Mouse (Mus musculus) lung, postnatal 25 days (tissue): ENCODE measurements at regions not wholly inside any gene's neighbourhood (a gene's known extent, or its start where the extent isn't known, plus 50 kb on each side); places are given as distances from the start of the nearest gene placed in this dataset.

ENCODE experiments used
- DNase-seq: peaks from one replicate; pipeline ENCODE4 v3.0.0; 2022; ENCODE audit warnings: low spot score

- DNase-seq, result no peak
These were observed 209.9 kb downstream of the Cdh11 start for GRCm38 (mm10) chr8:102575523-102575922.

DNA sequence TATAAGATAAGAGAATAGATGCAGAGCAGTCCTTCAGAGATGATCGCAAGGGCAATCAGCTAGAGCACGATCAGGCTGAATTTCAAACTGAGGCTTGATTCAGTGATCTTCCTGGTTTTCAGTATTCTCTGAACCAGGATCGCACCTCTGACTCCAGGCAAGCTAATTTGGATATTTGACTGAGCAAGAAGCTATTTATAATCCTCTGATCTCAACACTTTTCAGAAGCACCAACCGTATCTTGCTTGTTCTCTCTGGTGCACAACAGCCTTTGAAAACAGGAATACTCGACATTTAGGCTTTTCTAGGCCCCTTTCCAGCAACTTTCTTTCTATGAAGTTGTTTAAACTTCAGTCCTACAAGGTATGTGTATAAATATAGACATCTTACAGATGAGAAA is 217.7 kb downstream of the Cdh11 start:
- DNase-seq, result no peak

DNA sequence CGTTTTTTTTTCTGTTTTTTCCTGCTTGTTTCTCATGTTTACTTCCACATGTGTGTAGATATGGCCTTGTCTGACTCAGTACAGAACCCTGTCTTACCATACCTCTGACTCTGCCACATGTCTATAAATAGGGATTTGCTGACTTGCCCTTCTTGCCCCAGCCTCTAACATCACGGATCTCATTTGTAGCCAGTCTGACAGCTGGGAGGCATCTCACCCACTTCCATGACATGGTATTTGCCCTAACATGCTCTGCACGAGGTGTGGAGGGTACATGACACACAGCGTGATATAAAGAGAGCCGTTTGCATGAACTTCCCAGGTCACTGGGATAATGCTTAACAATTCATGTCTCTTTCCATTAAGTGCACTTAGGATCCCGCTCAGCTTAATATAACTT is 231.2 kb downstream of the Cdh11 start:
- peak; percentile 10 for DNase-seq

- no peak for DNase-seq
These were observed 232.0 kb downstream of the Cdh11 start for GRCm38 (mm10) chr8:102553348-102553935.

- DNase-seq, result no peak
These were observed 246.6 kb downstream of the Cdh11 start for GRCm38 (mm10) chr8:102538886-102539285.

DNA sequence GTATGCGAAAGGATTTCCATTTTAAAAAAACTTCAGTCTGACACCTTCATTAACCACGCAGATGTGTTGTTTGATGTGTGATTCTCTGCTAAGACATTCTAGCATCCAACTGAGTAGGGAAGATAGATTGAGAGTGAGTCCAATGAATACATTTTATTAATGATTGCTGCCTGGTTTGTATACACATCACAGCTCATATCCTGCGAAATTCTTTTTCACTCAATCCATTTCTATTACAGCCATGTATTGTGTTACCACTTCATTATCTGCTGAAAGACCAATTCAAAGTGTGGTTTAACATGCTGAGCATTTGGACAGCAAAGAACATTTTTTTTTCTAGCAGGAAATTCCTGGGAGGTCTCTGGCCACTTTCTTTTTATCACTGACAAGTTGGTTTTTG is 247.4 kb downstream of the Cdh11 start:
- peak; percentile 0 for DNase-seq

GRCm38 (mm10) chr8:102518446-102518845 is 267.0 kb downstream of the Cdh11 start:
- no peak for DNase-seq

- DNase-seq, result no peak
These were observed 269.7 kb downstream of the Cdh11 start for GRCm38 (mm10) chr8:102515748-102516147.

DNA sequence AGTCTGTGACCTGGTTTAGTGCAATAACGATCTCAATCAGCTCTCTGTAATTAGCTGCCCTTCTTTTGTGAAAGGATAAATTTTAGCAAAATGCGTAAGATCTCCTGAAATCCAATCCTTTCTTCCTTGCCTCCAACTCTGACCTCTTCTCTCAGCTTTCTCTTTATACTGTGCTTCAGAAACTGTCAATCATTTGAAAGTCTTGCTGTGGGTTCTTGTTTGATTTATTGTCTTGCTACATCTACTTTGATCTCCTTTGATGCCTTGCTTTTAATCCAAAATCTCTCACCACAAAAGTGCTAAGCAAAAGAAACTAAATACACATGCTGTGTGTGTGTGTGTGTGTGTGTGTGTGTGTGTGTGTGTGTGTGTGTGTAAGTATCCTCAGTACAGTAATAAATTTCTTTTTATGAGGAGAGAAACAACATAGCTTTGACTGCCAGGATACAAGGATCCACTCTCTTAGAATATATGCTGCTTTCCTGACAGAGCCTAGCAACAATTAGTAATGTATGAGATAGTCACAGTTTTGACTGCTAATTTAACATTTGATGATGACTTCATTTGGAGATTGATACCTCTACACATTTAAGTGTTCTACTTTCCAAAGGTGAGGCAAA is 270.5 kb downstream of the Cdh11 start:
- no peak for DNase-seq

GRCm38 (mm10) chr8:102500751-102501150 is 284.7 kb downstream of the Cdh11 start:
- DNase-seq, result no peak

DNA sequence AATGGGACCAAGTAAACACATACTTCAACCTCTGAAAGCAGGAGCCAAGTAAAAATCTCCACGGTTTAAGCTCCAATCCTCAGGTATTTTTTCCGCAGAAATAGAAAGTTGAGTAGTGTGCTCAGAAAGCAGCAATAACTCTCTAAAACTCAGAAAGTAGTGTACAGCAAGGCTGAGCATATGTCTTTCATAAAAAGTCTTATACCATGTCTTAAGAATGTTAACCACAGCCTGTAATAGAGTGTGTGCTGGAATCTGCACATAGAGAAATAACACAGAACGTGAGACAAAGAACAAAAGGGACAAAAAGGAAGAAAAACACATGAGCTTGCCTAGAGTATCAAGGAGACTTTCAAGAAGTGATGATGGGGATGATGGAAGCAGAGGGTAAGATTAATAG is 285.2 kb downstream of the Cdh11 start:
- DNase-seq, result no peak

GRCm38 (mm10) chr8:102499091-102499490 is 286.4 kb downstream of the Cdh11 start:
- DNase-seq, result no peak

DNA sequence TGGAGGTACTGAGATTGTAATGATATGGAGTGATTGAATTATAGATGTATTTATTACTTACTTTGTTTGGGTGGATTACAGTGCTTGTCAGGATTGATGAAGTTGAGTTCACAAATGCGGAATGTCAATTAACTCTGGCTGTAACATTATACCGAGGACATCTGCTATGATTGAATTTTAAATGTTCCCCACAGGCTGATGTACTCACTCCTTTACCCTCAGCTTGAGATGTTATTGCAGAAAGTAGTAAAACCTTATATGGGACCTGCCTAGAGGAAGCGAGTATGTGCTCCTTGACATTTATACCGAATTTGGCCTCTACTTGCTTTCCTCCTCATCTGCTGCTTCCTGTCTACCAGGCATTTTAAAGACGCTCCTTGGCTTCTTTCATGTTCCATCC is 288.3 kb downstream of the Cdh11 start:
- DNase-seq, result no peak

DNA sequence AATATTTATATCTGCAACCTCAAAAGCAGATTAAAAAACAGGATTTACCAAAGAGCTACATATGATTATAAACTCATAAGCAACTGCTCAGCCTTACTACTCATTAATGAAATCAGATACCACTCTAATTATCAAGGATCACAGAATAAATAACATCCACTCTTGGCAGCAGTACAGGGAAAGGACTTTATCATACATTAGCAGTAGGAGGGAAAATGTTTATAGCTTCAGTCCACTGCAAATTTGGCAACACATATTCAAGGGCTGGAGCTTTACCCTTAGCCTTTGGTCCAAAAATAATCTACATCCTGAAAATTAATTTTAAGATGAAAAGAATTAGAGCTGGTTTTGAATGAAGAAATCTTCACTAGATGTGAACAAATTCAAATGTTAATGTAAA is 288.7 kb downstream of the Cdh11 start:
- DNase-seq, result no peak

- DNase-seq, result no peak
These were observed 289.4 kb downstream of the Cdh11 start for GRCm38 (mm10) chr8:102496021-102496420.

- DNase-seq, result no peak
These were observed 294.4 kb downstream of the Cdh11 start for GRCm38 (mm10) chr8:102491015-102491414.

- DNase-seq, result no peak
These were observed 297.2 kb downstream of the Cdh11 start for GRCm38 (mm10) chr8:102488284-102488683.

- DNase-seq, result no peak
These were observed 297.6 kb downstream of the Cdh11 start for GRCm38 (mm10) chr8:102487796-102488195.

DNA sequence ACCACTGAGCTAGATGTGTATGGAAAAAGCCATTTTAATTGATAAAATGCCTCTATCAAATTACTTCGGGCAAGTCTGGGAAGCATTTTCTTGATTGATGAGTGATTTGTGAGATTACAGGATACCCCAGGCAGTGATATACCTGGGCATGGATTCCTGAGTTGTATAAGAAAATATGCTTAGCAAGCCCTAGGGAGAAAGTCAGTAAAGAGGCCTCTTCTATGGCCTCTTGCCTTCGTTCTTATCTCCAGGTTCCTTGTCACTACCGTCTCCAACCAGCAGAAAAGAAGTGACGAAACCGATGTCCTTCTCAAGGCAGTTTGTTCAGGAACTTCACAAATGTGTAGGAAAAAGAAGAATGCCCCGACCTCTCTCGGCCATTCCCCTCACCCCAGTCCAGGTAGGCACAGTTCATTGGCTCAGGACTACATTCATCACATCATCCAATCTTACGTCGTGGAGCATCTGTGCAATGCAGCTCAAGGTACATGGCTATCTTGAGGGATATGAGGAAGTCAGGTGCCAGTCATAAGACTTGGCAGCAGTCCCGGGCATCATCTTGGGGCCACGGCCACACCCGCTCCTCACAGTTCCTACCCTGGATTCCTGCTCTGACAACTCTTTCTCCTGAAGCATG is 310.2 kb downstream of the Cdh11 start:
- DNase-seq, result no peak

DNA sequence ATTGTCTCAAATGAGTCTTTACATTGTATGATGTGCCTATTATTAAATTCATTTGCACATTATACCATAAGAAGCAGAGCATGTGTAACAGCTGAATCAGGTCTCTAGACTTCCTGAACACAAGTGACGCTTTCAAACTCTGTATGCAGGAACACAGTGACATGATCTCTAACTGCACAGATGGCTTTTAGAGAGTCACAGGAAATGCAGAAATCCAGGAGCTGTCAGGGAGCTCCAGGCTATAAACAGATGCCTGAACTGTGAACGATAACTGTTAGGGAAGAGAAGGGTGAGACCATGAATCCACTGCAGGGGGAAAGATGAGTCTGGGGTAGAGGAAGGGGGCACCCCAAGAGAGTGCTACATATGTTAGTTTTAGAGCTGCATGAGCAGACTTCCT is 311.2 kb downstream of the Cdh11 start:
- no peak for DNase-seq

DNA sequence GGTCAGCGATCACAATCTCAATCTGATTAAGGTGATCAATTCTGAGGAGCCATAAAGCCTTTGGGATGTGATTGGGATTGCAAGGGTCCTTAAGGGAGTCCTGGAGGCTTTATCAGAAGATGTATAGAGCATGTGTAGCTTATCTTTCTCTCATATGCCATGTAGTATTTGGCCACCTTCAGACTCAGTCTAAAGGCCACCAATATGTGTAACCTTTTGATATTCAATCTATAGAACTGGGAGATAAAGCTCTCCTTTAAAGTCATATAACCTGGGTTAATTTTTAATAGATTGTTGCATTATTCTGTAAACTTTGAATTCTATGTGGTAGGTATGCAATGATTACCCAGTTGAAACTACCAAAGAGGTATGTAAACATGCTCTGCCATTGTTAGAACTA is 314.1 kb downstream of the Cdh11 start:
- DNase-seq, result no peak

- no peak for DNase-seq
These were observed 322.8 kb downstream of the Cdh11 start for GRCm38 (mm10) chr8:102462601-102463000.

- no peak for DNase-seq
These were observed 342.4 kb downstream of the Cdh11 start for GRCm38 (mm10) chr8:102443006-102443405.

GRCm38 (mm10) chr8:102421828-102422227 is 363.6 kb downstream of the Cdh11 start:
- DNase-seq, result no peak
